Mouse (Mus musculus) kidney, adult 2 months (tissue): ENCODE results near the gene Arhgap1.

ENCODE experiments used
- CTCF ChIP-seq: fragments of 200-500 bp; conservative IDR thresholded peaks from 2 replicates; pipeline ENCODE4 v1.5.1; 2011; ENCODE audit warnings: low read depth, mild to moderate bottlenecking, control low read depth, low read length, moderate library complexity, mixed read lengths; ENCODE audit not compliant: insufficient read depth, insufficient read length
- POLR2A ChIP-seq: fragments of 200-500 bp; IDR thresholded peaks from one replicate; pipeline ENCODE4 v1.6.1; 2011; ENCODE audit warnings: low read depth, low read length, control low read depth

- peak; percentile 80 for TF ChIP-seq CTCF
- no peak for TF ChIP-seq POLR2A
These were observed 2.9 kb upstream of the Arhgap1 start for GRCm38 (mm10) chr2:91646733-91647132.
